Mouse (Mus musculus): ENCODE data around the gene Sytl5.

Sytl5 gene

DNA sequence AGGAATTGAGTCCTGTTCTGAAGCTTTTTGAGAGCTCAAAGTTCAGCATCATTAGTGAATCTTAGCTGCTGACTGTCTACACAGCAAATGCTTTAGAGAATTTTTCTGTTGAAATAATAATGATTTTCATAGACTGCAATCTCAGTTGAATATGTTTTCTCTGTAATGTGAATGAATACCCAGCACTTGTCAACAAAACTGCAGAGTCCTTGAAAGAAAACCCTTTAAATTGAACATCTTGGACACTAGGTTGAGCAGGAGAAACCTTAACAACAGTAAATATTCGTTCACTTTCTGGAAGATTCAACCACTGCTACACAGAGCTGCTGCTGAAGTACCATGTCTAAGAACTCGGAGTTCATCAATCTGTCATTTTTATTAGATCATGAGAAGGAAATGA is at the start of gene Sytl5:
Sytl5 (plus strand) TSS at position 301 of the 400 bp plus-strand sequence.
- no peak for DNase-seq

DNA sequence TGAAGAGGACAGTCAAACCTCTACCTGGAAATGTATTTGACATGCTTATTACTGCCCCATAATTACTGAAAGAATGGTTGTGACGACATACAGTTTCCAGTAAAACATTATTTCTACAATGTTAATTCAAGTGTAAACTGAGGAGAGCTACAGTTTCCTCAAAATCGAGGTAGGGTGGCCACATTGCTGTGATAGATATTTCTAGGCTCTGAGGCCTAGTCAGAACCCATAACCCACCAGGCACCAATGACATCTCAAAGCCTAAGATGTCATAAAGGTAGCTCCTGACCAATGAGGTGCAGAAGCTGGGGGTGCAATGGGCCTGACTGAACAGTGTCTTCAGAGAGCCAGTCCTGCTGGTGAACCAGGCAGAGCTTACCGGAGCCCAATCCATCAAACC is 38.8 kb upstream of the Sytl5 start, which contains the start of gene Hypm:
Hypm (plus strand) TSS at position 301 of the 400 bp plus-strand sequence.
- no peak for DNase-seq

DNA sequence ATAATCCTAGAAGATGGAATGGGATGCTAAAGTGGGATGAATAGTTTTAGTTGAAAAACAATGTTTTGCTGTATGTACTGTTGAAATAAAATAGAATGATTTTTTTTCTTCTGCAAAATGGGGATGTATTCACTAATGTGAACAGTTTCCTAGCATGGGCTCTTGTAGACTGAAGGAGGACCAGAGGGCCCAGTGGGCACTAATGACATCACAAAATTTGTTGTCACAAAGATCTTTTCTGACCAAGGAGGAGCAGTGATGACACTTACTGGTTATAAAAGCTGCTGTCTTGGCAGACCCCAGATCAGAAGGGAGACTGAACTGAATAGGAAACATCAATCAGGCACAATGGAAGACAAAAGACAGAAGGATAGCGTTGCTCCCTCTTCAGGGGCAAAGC is 36.0 kb upstream of the Sytl5 start, which contains the start of gene H2al3:
H2al3 (plus strand) TSS at position 301 of the 400 bp plus-strand sequence.
- DNase-seq = no peak

DNA sequence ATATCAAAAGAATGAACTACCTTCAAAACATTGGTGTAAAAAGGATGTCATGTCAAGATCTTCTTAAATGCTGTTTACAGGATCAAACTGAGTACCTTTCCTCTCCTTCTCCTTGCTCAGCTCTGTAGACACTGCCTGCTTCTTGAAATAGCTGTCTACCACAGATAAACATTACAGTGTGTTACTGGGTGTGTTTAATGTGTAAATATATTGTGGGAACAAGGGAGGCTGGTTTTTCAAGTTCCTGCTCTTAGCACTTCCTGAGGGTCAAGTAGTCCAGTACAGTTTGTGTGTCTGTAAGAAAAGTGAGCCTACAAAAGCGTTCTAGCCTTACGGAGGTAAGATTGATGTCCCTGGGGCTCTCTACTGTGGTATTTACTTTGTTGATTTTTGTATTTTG is 23.6 kb upstream of the Sytl5 start:
- no peak for DNase-seq

DNA sequence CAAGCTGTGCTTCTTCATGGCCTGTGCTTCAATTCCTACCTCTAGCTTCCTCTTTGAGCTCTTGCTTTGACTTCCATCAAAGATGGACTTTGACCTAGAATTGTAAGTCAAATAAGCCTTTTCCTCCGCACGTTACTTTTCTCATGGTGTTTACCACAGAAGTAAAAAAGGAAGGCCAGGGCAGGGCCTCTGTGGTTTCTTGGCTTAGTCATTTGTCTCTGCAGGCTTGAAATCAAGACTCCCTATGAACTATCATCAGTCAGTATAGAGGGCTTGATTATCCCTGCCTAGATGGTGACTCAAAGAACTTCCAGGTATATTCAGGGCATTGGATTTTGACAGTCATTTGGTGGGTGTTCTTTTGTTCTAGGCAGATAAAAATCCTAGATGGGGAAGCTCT is 9.9 kb upstream of the Sytl5 start:
- DNase-seq = no peak

DNA sequence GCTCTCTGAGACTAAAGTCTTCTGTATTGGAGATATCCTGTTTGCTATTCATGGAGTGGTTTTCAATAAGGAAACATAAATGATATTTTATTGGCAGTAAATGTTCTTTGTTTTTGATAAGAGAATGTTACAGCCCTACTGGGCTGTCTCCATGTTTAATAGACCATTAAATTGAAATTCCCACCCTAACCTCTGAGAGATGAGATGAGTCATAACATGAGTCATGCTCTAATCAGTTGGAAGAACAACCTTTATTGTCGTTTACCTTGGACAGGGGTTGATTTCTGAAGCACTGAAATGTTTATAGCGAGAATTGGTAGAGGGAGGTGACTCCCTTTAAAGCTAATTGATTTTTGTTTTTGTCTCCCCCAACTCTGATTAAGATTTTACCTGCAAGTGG is 24.1 kb downstream of the Sytl5 start:
- no peak for DNase-seq

DNA sequence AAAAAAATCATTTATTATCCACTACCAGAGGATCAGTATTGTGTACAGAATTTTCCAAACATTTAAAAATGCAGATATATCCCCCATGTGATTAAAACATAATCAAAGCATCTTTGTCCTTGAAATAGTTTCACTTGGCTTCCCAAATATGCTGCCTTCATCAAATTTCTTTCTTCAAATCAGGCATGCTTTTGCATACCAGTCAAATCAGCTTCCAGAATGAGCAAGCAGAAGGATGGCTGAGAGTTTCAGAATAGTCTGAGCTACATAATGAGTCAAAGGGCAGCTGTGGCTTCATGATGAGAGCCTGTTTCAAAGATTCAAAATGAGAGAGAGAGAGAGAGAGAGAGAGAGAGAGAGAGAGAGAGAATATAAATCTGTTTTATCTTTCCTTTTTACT is 48.4 kb downstream of the Sytl5 start:
- DNase-seq = no peak

DNA sequence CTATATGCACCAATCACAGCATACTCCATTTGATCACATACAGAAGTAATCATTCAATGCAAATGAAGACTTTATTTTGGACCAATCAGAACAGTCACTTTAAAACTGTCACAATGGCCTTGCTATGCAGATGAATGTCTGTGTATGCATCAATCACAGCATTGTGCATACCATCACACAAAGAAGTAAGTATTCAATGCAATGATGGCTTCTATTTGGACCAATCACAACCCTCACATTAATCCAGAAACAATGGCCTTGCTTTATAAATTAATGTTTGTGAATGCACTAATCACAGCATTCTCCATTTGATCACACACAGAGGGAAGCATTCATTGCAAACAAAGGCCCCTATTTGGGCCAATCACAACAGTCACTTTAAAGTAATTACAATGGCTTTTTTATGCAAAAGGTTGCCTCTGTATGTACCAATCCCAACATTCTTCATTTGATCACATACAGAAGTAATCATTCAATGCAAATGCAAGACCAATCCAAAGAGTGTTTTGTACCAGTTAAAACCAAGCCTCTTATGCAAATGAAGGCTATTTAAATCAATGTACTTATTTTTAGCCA is 98.8 kb downstream of the Sytl5 start:
- DNase-seq = no peak

DNA sequence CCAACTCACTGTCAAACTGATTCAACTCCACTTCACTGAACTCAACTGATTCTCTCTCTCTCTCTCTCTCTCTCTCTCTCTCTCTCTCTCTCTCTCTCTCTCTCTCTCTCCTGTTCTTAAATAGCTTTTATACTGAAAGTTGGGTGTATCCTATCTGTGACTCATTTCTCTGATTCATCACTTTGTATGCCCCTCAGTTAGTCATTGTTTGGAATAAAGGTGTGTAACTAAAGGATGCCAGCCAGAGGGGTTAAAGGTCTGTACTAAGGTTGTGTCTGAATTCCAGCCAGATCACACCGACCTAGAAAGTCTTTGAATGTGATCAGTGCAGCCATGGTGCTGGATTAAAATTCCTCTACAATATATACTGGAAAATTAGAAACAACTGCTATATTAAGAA is 115.3 kb downstream of the Sytl5 start:
- no peak for DNase-seq

DNA sequence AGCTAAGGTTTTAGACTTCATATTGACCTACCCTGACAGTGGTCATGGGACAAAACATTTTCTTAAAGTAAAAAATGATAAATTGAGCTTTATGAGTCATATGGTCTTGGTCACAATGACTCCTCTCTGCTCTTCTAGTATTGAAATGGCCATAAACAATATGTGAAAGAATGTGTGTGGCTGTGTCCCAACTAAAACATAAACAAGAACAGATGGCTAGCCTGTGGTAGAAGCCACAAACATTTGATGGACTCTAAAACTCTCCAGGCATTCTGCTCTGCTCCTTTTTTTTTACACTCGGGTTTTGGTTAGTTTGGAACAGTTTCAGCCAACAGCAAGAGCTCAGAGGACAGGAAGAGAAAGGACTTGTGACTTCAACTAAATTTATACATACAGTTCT is 120.5 kb downstream of the Sytl5 start:
- no peak for DNase-seq

DNA sequence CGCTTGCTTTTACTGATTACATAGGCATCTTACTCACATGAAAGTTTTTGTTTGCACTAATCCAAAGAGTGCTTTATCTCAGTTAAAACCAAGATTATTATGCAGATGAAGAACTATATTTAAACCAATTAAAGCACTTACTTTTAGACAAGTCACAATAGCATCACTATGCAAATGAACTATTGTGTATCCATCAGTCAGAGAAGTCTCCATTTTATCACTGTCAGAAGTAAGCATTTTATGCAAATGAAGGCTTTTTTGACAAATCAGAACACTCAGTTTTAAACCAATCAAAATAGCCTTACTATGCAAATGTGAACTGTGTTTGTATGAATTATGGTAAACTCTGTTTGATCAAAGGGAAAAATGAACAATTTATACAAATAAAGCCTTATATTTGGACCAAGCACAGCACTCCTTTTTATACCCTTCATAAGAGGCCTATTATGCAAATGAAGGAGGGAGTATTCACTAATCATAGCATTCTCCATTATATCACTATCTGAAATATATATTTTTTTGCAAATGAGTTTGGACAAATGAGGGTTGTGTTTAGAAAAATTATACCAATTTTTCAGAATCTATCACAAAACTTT is 122.4 kb downstream of the Sytl5 start:
- no peak for DNase-seq

DNA sequence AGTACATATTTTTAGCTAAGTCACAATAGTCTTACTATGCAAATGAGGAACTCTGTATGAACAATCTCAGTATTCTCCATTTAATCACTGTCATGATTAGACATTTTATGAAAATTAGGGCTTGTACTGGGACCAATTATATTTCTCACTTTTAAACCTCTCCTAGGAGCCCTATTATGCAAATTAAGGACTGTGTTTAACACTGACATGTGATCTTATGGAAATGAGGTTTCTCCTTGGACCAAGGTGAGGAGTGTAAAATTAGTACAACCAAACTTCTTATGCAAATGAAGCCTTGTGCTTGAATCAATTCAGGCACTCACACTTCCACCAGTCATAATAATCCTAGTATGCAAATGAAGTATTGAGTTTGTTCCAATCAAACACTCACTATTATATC is 124.8 kb downstream of the Sytl5 start:
- DNase-seq = no peak

DNA sequence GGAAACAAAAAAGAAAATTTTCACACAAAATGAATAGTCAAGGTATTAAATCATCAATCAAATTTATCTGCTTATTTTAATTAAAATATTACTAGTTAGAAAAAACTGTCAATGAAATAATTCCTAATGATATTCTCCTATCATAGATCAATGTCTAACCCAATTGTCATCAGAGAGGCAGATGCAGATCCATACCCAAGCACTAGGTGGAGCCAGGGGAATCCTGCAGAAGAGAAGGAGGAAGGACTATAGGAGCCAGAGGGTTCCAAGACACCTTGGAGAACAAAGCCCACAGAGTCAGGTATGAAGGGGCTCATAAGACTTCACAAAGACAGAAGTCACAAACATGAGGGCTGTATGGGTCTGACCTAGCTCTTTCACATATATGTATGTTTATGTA is 149.2 kb downstream of the Sytl5 start:
- peak; percentile 11 for DNase-seq
